Mouse (Mus musculus): ENCODE data around the gene Gramd4. TPM values are rescaled to one million over a fixed set of nuclear protein-coding genes. Genes with fewer than 3 reads are reported as not detected.
"Not testable (repeated sequence)": the region's sequence is repeated elsewhere in the genome, so short reads cannot be mapped to it uniquely, and the experiment has no call there.

The Gramd4 gene
- polyA plus RNA-seq, 1 experiment from 2014 or later: 11.7 TPM

- not testable (repeated sequence) for H3K4me3 ChIP-seq (ENCODE audit: low read depth, low read length); ATAC-seq (ENCODE audit: insufficient read depth, low FRiP score, low TSS enrichment); H3K27me3 ChIP-seq (ENCODE audit: control insufficient read depth, insufficient read depth, low read length); H3K4me2 ChIP-seq (ENCODE audit: low read depth); H3K36me3 ChIP-seq (ENCODE audit: control insufficient read depth, insufficient read depth, low read length); H3K27ac ChIP-seq (ENCODE audit: low read depth, low read length); DNase-seq (ENCODE audit: low spot score); H3K9ac ChIP-seq (ENCODE audit: low read length); H3K9me3 ChIP-seq (ENCODE audit: control insufficient read depth, low read length)
- 0 out of 2 replicates have a peak, but pooled peaks cover 11% of the 10 kb centered on the region for H3K4me1 ChIP-seq (ENCODE audit: control insufficient read depth, insufficient read depth, low read length)
- WGBS: 71% methylated on average over 3 of the region's 3 CpGs
Observed at GRCm38 (mm10) chr15:86054861-86055260, 2.6 kb upstream of the Gramd4 start.

DNA sequence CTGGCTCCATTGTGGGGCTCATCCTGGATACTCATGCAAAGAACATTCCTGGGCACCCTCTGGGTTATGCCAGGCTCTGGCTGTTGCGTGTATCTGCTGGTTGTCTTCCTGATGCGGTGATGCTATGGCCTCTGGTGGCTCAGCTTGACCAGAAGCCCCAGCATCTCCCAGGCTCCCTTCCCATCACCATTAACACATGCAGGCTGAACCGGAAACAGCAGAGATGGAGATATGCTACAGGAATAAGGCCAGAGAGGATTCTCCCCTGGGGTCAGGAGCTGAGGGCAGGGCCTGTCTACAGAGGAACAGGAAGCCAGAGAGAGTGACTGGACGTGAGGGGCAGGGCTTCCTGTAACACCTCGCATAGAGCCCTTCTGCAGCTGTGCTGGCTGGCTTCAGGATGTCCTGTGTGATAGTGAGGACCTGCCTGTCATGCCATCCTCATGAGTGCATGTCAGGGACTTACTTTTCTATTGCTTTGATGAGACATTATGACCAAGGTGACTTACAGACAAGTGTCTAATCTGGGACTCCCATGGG is 1.2 kb upstream of the Gramd4 start:
- H3K9ac ChIP-seq (ENCODE audit: low read length): no peak overlapping the region
- no peaks in the 10 kb centered on the region for H3K36me3 ChIP-seq (ENCODE audit: control insufficient read depth, insufficient read depth, low read length)
- H3K4me3 ChIP-seq (ENCODE audit: low read depth, low read length): no peak overlapping the region
- 0 out of 2 replicates have a peak, but pooled peaks cover 11% of the 10 kb centered on the region for H3K4me1 ChIP-seq (ENCODE audit: control insufficient read depth, insufficient read depth, low read length)
- WGBS: 82% methylated on average over 5 of the region's 5 CpGs
- no peaks in the 10 kb centered on the region for H3K27me3 ChIP-seq (ENCODE audit: control insufficient read depth, insufficient read depth, low read length)
- H3K27ac ChIP-seq (ENCODE audit: low read depth, low read length): no peak overlapping the region
- ATAC-seq (ENCODE audit: insufficient read depth, low FRiP score, low TSS enrichment) (no peak), DNase-seq (ENCODE audit: low spot score) (no peak)
- no peak overlapping the region for H3K4me2 ChIP-seq (ENCODE audit: low read depth)
- no peaks in the 10 kb centered on the region for H3K9me3 ChIP-seq (ENCODE audit: control insufficient read depth, low read length)

- Histone ChIP-seq H3K9me3 (ENCODE audit: control insufficient read depth, low read length) (no peaks in the 10 kb centered on the region), H3K27me3 (ENCODE audit: control insufficient read depth, insufficient read depth, low read length) (no peaks in the 10 kb centered on the region), H3K9ac (ENCODE audit: low read length) (peak overlapping the region; percentile 81), H3K4me2 (ENCODE audit: low read depth) (peak overlapping the region; percentile 88), H3K36me3 (ENCODE audit: control insufficient read depth, insufficient read depth, low read length) (no peaks in the 10 kb centered on the region), H3K4me3 (ENCODE audit: low read depth, low read length) (peak overlapping the region; percentile 66), H3K4me1 (ENCODE audit: control insufficient read depth, insufficient read depth, low read length) (0 out of 2 replicates have a peak, but pooled peaks cover 11% of the 10 kb centered on the region), H3K27ac (ENCODE audit: low read depth, low read length) (peak overlapping the region; percentile 46; the same call in 1 of the 2 replicates)
- DNase-seq (ENCODE audit: low spot score): no peak
- 6% methylated on average over 7 of the region's 7 CpGs for whole genome bisulfite sequencing
- ATAC-seq (ENCODE audit: insufficient read depth, low FRiP score, low TSS enrichment): 0 out of 2 replicates have a peak, but pooled peaks have one; percentile 42
Observed at GRCm38 (mm10) chr15:86057908-86058307, 413 bp downstream of the Gramd4 start.

- Histone ChIP-seq H3K4me3 (ENCODE audit: low read depth, low read length) (peak overlapping the region; percentile 66), H3K27ac (ENCODE audit: low read depth, low read length) (peak overlapping the region; percentile 46; the same call in 1 of the 2 replicates), H3K4me2 (ENCODE audit: low read depth) (peak overlapping the region; percentile 88), H3K4me1 (ENCODE audit: control insufficient read depth, insufficient read depth, low read length) (0 out of 2 replicates have a peak, but pooled peaks cover 11% of the 10 kb centered on the region), H3K9me3 (ENCODE audit: control insufficient read depth, low read length) (no peaks in the 10 kb centered on the region), H3K27me3 (ENCODE audit: control insufficient read depth, insufficient read depth, low read length) (no peaks in the 10 kb centered on the region), H3K36me3 (ENCODE audit: control insufficient read depth, insufficient read depth, low read length) (no peaks in the 10 kb centered on the region), H3K9ac (ENCODE audit: low read length) (peak overlapping the region; percentile 81)
- ATAC-seq (ENCODE audit: insufficient read depth, low FRiP score, low TSS enrichment) (peak; percentile 67), DNase-seq (ENCODE audit: low spot score) (peak; percentile 90)
- under 1% methylated on average over 50 of the region's 70 CpGs for WGBS
Observed at GRCm38 (mm10) chr15:86058394-86058915, 960 bp downstream of the Gramd4 start.

GRCm38 (mm10) chr15:86058931-86059834 is 1.7 kb downstream of the Gramd4 start:
- Histone ChIP-seq H3K9ac (ENCODE audit: low read length) (peak overlapping the region; percentile 81), H3K27me3 (ENCODE audit: control insufficient read depth, insufficient read depth, low read length) (no peaks in the 10 kb centered on the region), H3K9me3 (ENCODE audit: control insufficient read depth, low read length) (no peaks in the 10 kb centered on the region), H3K36me3 (ENCODE audit: control insufficient read depth, insufficient read depth, low read length) (no peaks in the 10 kb centered on the region), H3K27ac (ENCODE audit: low read depth, low read length) (peak overlapping the region; percentile 24; the same call in 1 of the 2 replicates), H3K4me1 (ENCODE audit: control insufficient read depth, insufficient read depth, low read length) (0 out of 2 replicates have a peak, but pooled peaks cover 11% of the 10 kb centered on the region), H3K4me2 (ENCODE audit: low read depth) (peak overlapping the region; percentile 88), H3K4me3 (ENCODE audit: low read depth, low read length) (peak overlapping the region; percentile 66)
- WGBS: 2% methylated on average over 39 of the region's 49 CpGs
- no peak for DNase-seq (ENCODE audit: low spot score)
- peak; percentile 75 for ATAC-seq (ENCODE audit: insufficient read depth, low FRiP score, low TSS enrichment)

DNA sequence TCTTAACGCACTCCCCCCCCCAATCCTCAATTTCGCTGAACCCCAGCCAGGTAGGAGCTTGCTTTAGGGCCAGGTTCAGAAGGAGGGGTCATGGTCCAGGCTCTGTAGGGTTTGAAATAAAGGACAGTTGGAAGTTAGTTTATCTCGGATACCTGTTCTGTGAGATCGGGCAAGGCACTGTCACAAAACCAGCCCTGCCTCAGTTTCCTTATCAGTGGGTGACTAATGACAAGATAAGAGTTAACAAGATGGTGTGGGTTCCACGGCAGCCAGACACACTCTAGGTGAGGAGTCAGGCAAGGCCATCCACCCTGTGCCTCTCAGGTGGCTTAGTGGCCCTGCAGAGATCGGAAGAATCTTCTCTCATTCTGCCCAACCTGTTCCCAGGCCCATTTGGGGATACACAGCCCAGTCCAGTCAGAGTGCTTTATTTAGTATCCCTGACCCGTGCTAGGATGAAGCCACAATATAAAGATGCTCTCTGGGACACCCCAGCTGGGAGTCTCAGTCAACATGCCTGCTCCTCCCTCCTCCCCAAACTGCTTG is 2.4 kb downstream of the Gramd4 start:
- no peak overlapping the region for H3K27ac ChIP-seq (ENCODE audit: low read depth, low read length)
- ATAC-seq (ENCODE audit: insufficient read depth, low FRiP score, low TSS enrichment) (no peak), DNase-seq (ENCODE audit: low spot score) (no peak)
- peak overlapping the region; percentile 66 for H3K4me3 ChIP-seq (ENCODE audit: low read depth, low read length)
- 0 out of 2 replicates have a peak, but pooled peaks cover 11% of the 10 kb centered on the region for H3K4me1 ChIP-seq (ENCODE audit: control insufficient read depth, insufficient read depth, low read length)
- peak overlapping the region; percentile 88 for H3K4me2 ChIP-seq (ENCODE audit: low read depth)
- no peaks in the 10 kb centered on the region for H3K9me3 ChIP-seq (ENCODE audit: control insufficient read depth, low read length)
- no peaks in the 10 kb centered on the region for H3K36me3 ChIP-seq (ENCODE audit: control insufficient read depth, insufficient read depth, low read length)
- no peaks in the 10 kb centered on the region for H3K27me3 ChIP-seq (ENCODE audit: control insufficient read depth, insufficient read depth, low read length)
- no peak overlapping the region; the same call in 1 of the 2 replicates for H3K9ac ChIP-seq (ENCODE audit: low read length)
- WGBS: 81% methylated on average over 7 of the region's 7 CpGs

- no peak for DNase-seq (ENCODE audit: low spot score)
- Histone ChIP-seq H3K9ac (ENCODE audit: low read length) (no peak overlapping the region), H3K4me1 (ENCODE audit: control insufficient read depth, insufficient read depth, low read length) (0 out of 2 replicates have a peak, but pooled peaks cover 11% of the 10 kb centered on the region)
Observed at GRCm38 (mm10) chr15:86060581-86060980, 3.1 kb downstream of the Gramd4 start.

DNA sequence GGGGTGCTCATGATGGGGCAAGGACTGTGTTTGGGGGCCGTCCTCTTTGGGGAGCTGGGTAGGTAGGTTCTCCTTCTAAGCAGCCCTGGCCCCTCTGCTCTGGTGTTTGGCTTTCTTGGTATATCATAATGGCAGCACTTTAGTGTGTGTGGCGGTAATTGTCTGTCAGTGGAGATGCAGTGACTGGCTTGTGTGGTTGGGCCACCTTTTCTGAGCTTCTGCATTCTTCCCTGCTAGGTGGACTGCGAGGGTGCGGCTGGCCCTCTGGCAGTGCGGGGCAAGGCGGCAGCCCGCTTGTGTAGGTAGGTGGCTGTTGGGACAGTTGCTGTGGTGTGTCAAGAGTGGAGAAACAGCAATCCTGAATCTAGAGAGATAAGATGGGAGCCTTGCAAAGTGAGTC is 3.7 kb downstream of the Gramd4 start:
- Histone ChIP-seq H3K27ac (ENCODE audit: low read depth, low read length) (no peak overlapping the region), H3K4me3 (ENCODE audit: low read depth, low read length) (no peak overlapping the region), H3K4me2 (ENCODE audit: low read depth) (no peak overlapping the region), H3K9me3 (ENCODE audit: control insufficient read depth, low read length) (no peaks in the 10 kb centered on the region), H3K9ac (ENCODE audit: low read length) (no peak overlapping the region), H3K27me3 (ENCODE audit: control insufficient read depth, insufficient read depth, low read length) (no peaks in the 10 kb centered on the region), H3K36me3 (ENCODE audit: control insufficient read depth, insufficient read depth, low read length) (no peaks in the 10 kb centered on the region), H3K4me1 (ENCODE audit: control insufficient read depth, insufficient read depth, low read length) (0 out of 2 replicates have a peak, but pooled peaks cover 11% of the 10 kb centered on the region)
- ATAC-seq (ENCODE audit: insufficient read depth, low FRiP score, low TSS enrichment) (no peak), DNase-seq (ENCODE audit: low spot score) (no peak)
- WGBS: 95% methylated on average over 7 of the region's 7 CpGs

More at GRCm38 (mm10) chr15:86060581-86060980, 3.1 kb downstream of the Gramd4 start:
- 88% methylated on average over 12 of the region's 12 CpGs for WGBS
- Histone ChIP-seq H3K36me3 (ENCODE audit: control insufficient read depth, insufficient read depth, low read length) (no peaks in the 10 kb centered on the region), H3K27me3 (ENCODE audit: control insufficient read depth, insufficient read depth, low read length) (no peaks in the 10 kb centered on the region), H3K4me3 (ENCODE audit: low read depth, low read length) (no peak overlapping the region), H3K4me2 (ENCODE audit: low read depth) (0 out of 2 replicates have a peak overlapping the region, but pooled peaks have one; percentile 13), H3K9me3 (ENCODE audit: control insufficient read depth, low read length) (no peaks in the 10 kb centered on the region), H3K27ac (ENCODE audit: low read depth, low read length) (0 out of 2 replicates have a peak overlapping the region, but pooled peaks have one; percentile 0)
- no peak for ATAC-seq (ENCODE audit: insufficient read depth, low FRiP score, low TSS enrichment)

All from neural tube, embryonic 11.5 days (tissue).